In genomic region chr1:38126426-38126825, GRCm38 (mm10) we compare ENCODE assay signal across 17 mouse cellular contexts. TPM values are rescaled to one million over a fixed set of nuclear protein-coding genes. Genes with fewer than 3 reads are reported as not detected.
DNase-seq lines count a peak whose midpoint lies in the region; ATAC-seq and TF ChIP-seq lines count a peak whose summit lies in the region.
"Had no signal": no experiment of that assay in that cellular context is flagged by ENCODE, and none has a peak within 500 bp of the region (broad histone marks: within the 10 kb centered on the region; RNA-seq: fewer than 3 reads in every experiment).

No protein-coding gene starts in this region.

- TF ChIP-seq CTCF in liver, embryonic 14.5 days (IDR thresholded peaks at IDR 0.05; ENCODE audit: low read depth) = no peak

- no peaks in the 10 kb centered on the region for H3K9me3 ChIP-seq in liver, embryonic 12.5 days (replicated peaks)
- no peaks in the 10 kb centered on the region for H3K9me3 ChIP-seq in liver, embryonic 11.5 days (ENCODE audit: control insufficient read depth, low read length)
- no peaks in the 10 kb centered on the region for H3K9me3 ChIP-seq in liver, embryonic 14.5 days (ENCODE audit: control insufficient read depth, low read length)
- H3K9me3 ChIP-seq: embryonic facial prominence, embryonic 12.5 days; forebrain, embryonic 15.5 days; heart, embryonic 12.5 days; hindbrain, embryonic 10.5 days; hindbrain, embryonic 15.5 days had no signal

- no peak overlapping the region for H3K4me3 ChIP-seq in liver, embryonic 12.5 days
- H3K4me3 ChIP-seq in liver, embryonic 11.5 days (ENCODE audit: low read depth, low read length) = no peak overlapping the region
- no peak overlapping the region for H3K4me3 ChIP-seq in liver, embryonic 14.5 days (ENCODE audit: insufficient read depth in 1 of 2, low read depth in 2 of 2, low read length in 2 of 2)
- H3K4me3 ChIP-seq: embryonic facial prominence, embryonic 12.5 days; forebrain, embryonic 15.5 days; heart, embryonic 12.5 days; hindbrain, embryonic 10.5 days; hindbrain, embryonic 15.5 days had no signal

- WGBS in liver, embryonic 12.5 days (ENCODE audit: insufficient replicate concordance) = 52% methylated on average over 3 of the region's 3 CpGs
- WGBS in liver, embryonic 11.5 days = 65% methylated on average over 3 of the region's 3 CpGs
- WGBS in liver, embryonic 14.5 days (ENCODE audit: insufficient replicate concordance) = 66% methylated on average over 3 of the region's 3 CpGs

- H3K9ac ChIP-seq in liver, embryonic 12.5 days = 0 out of 2 replicates have a peak overlapping the region, but pooled peaks have one; percentile 35
- no peak overlapping the region for H3K9ac ChIP-seq in liver, embryonic 11.5 days (ENCODE audit: low read depth, low read length)
- no peak overlapping the region for H3K9ac ChIP-seq in liver, embryonic 14.5 days (replicated peaks)
- H3K9ac ChIP-seq: embryonic facial prominence, embryonic 12.5 days; forebrain, embryonic 15.5 days; heart, embryonic 12.5 days; hindbrain, embryonic 15.5 days had no signal

- peak overlapping the region; percentile 24; the same call in 1 of the 2 replicates for H3K4me2 ChIP-seq in liver, embryonic 12.5 days
- H3K4me2 ChIP-seq in liver, embryonic 11.5 days = no peak overlapping the region
- peak overlapping the region; percentile 18; the same call in 1 of the 2 replicates for H3K4me2 ChIP-seq in liver, embryonic 14.5 days (ENCODE audit: low read depth)
- H3K4me2 ChIP-seq: embryonic facial prominence, embryonic 12.5 days; forebrain, embryonic 15.5 days; heart, embryonic 12.5 days; hindbrain, embryonic 15.5 days had no signal

- peaks cover 62% of the 10 kb centered on the region for H3K4me1 ChIP-seq in liver, embryonic 12.5 days
- peaks cover 26% of the 10 kb centered on the region for H3K4me1 ChIP-seq in liver, embryonic 11.5 days (replicated peaks; ENCODE audit: control insufficient read depth, insufficient read depth, low read length)
- H3K4me1 ChIP-seq in liver, embryonic 14.5 days (replicated peaks; ENCODE audit: control insufficient read depth in 2 of 2, insufficient read depth in 2 of 2, low read length in 1 of 2) = peaks cover 14 to 30% of the 10 kb centered on the region in 2 experiments

- ATAC-seq in liver, embryonic 12.5 days = no peak
- no peak for ATAC-seq in liver, embryonic 11.5 days (replicated peaks; ENCODE audit: low FRiP score)
- no peak for ATAC-seq in liver, embryonic 14.5 days (ENCODE audit: insufficient read depth)
- no peak for ATAC-seq in granulocyte monocyte progenitor cell, adult 5-6 weeks (replicated peaks; ENCODE audit: poor library complexity, severe bottlenecking)
- ATAC-seq: forebrain, embryonic 15.5 days; inflammation-experienced regulatory T-cells, adult 6 months had no signal

- H3K27me3 ChIP-seq in liver, embryonic 12.5 days (replicated peaks) = no peaks in the 10 kb centered on the region
- H3K27me3 ChIP-seq in liver, embryonic 11.5 days (replicated peaks; ENCODE audit: control insufficient read depth, insufficient read depth, low read length) = no peaks in the 10 kb centered on the region
- H3K27me3 ChIP-seq in liver, embryonic 14.5 days (ENCODE audit: control insufficient read depth, insufficient read depth, low read length) = no peaks in the 10 kb centered on the region
- H3K27me3 ChIP-seq: embryonic facial prominence, embryonic 12.5 days; forebrain, embryonic 15.5 days; heart, embryonic 12.5 days; hindbrain, embryonic 15.5 days had no signal

- H3K36me3 ChIP-seq in liver, embryonic 12.5 days = peaks cover 5% of the 10 kb centered on the region; the same call in 1 of the 2 replicates
- no peaks in the 10 kb centered on the region for H3K36me3 ChIP-seq in liver, embryonic 11.5 days (ENCODE audit: control insufficient read depth, insufficient read depth, low read length)
- H3K36me3 ChIP-seq in liver, embryonic 14.5 days (replicated peaks; ENCODE audit: control insufficient read depth, insufficient read depth, low read depth) = no peaks in the 10 kb centered on the region
- H3K36me3 ChIP-seq: embryonic facial prominence, embryonic 12.5 days; forebrain, embryonic 15.5 days; heart, embryonic 12.5 days; hindbrain, embryonic 10.5 days; hindbrain, embryonic 15.5 days had no signal

- H3K27ac ChIP-seq in liver, embryonic 12.5 days = no peak overlapping the region
- no peak overlapping the region for H3K27ac ChIP-seq in liver, embryonic 11.5 days (ENCODE audit: low read depth, low read length)
- no peak overlapping the region for H3K27ac ChIP-seq in liver, embryonic 14.5 days
- H3K27ac ChIP-seq: embryonic facial prominence, embryonic 12.5 days; forebrain, embryonic 15.5 days; hindbrain, embryonic 10.5 days; hindbrain, embryonic 15.5 days had no signal

- no peak for TF ChIP-seq EP300 in liver, embryonic 14.5 days (IDR thresholded peaks at IDR 0.05; ENCODE audit: low read depth)

- DNase-seq in adrenal gland, postnatal 36 days = peak; percentile 32 to 43
- DNase-seq in adrenal gland, postnatal 4 days (ENCODE audit: low spot score in 2 of 2) = no peak
- DNase-seq in liver, embryonic 11.5 days (ENCODE audit: low spot score) = no peak
- DNase-seq in liver, embryonic 14.5 days (ENCODE audit: low read depth in 3 of 3, low spot score in 3 of 3) = no peak
- no peak for DNase-seq in cerebellum, adult 9-10 months
- DNase-seq: adrenal gland, postnatal 14 days; cerebellum, adult 11 months; cerebellum, adult 8-10 months; gastrocnemius, postnatal 10 days had no signal

RNA-seq across cellular contexts. Expression of gene Rev1, which starts 3.2 kb away (rescaled TPM):
- total RNA-seq in adrenal gland, postnatal 36 days (2021) = 10 to 100 TPM; 22.4 to 23.5 TPM
- 10 to 100 TPM; 36.2 to 44.1 TPM for total RNA-seq in adrenal gland, postnatal 4 days (2021)
- polyA plus RNA-seq in liver, embryonic 12.5 days (2016; fragmentation: Nextera tagmentation; extraction: Ambion mirVana) = 28.1 and 28.4 TPM in 2 replicates
- polyA plus RNA-seq in liver, embryonic 11.5 days (2014; fragmentation: Nextera tagmentation; extraction: Ambion mirVana) = 31.2 and 32.2 TPM in 2 replicates
- 11.6 and 14.6 TPM in 2 replicates for polyA plus RNA-seq in liver, embryonic 14.5 days (2012; rRNA removed)
- 13.0 and 14.1 TPM in 2 replicates for polyA plus RNA-seq in liver, embryonic 14.5 days (2014; fragmentation: Nextera tagmentation; extraction: Ambion mirVana)
- 34.0 and 35.4 TPM in 2 replicates for total RNA-seq in granulocyte monocyte progenitor cell, adult 5-6 weeks (2014; fragmentation: Nextera tagmentation)
- total RNA-seq in granulocyte monocyte progenitor cell, adult 5-6 weeks (2017) = 41.4 and 52.3 TPM in 2 replicates

Comparison
In these comparisons a context has a peak if more than half of its experiments do, and no peak if none do; other contexts are left out.
1. DNase-seq: peak in adrenal gland, postnatal 36 days (2 of 2); none in adrenal gland, postnatal 4 days (0 of 2), liver, embryonic 11.5 days (single experiment), liver, embryonic 14.5 days (0 of 3) and cerebellum, adult 9-10 months (single experiment).